Mouse (Mus musculus) adrenal gland, postnatal 10 days (tissue): Measurements from ENCODE around the gene Tnfsf10. TPM values are rescaled to one million over a fixed set of nuclear protein-coding genes. Genes with fewer than 3 reads are reported as not detected.

Experiments used
- DNase-seq: peaks from one replicate; pipeline ENCODE4 v3.0.0; 2021; ENCODE audit warnings: mixed read lengths
- total RNA-seq, 2 experiments: library from RNA; stranded (reverse); gene quantifications; 2 replicates each; pipeline ENCODE4 v1.2.3; 2021

Tnfsf10 gene
- total RNA-seq, 2 experiments from 2014 or later = 8.0 to 15.0 TPM

GRCm38 (mm10) chr3:27370582-27371275 is 53.9 kb downstream of the Tnfsf10 start:
- no peak for DNase-seq

- no peak for DNase-seq
Observed at GRCm38 (mm10) chr3:27371276-27371621, 54.4 kb downstream of the Tnfsf10 start, which contains the start of gene Ghsr. TSS of gene Ghsr (plus strand) at chr3:27371351.

- DNase-seq = no peak
Observed at GRCm38 (mm10) chr3:27371725-27372650, 55.2 kb downstream of the Tnfsf10 start.

- no peak for DNase-seq
Observed at GRCm38 (mm10) chr3:27374396-27374795, 57.6 kb downstream of the Tnfsf10 start.

GRCm38 (mm10) chr3:27377935-27378334 is 61.1 kb downstream of the Tnfsf10 start:
- DNase-seq = no peak

- DNase-seq = peak; percentile 11
Observed at GRCm38 (mm10) chr3:27384836-27385235, 68.0 kb downstream of the Tnfsf10 start.

GRCm38 (mm10) chr3:27389923-27390322 is 73.1 kb downstream of the Tnfsf10 start:
- no peak for DNase-seq

Other genes starting within 250 kb of the Tnfsf10 start
- gene Ect2, start 163.2 kb upstream of the Tnfsf10 start, total RNA-seq = 10 to 100 TPM; 13.2 to 17.2 TPM
- gene Nceh1, start 134.1 kb upstream of the Tnfsf10 start, total RNA-seq = 10 to 100 TPM; 65.9 to 80.9 TPM
- gene Ghsr, start 54.3 kb downstream of the Tnfsf10 start, total RNA-seq = not detected